Mouse (Mus musculus) CH12.LX (cell line): ENCODE data around the gene Tada2a.

Experiments
- CTCF ChIP-seq, 2 experiments: IDR thresholded peaks in 1 of 2; conservative IDR thresholded peaks in 1 of 2; 2 replicates each; pipeline ENCODE4 v1.5.1; 2011 to 2012; ENCODE audit warnings: low read depth in 2 of 2, low read length in 2 of 2, improper control_type of control experiment in 1 of 2, inconsistent platforms in 1 of 2, mild to moderate bottlenecking in 1 of 2, moderate library complexity in 1 of 2
- EP300 ChIP-seq: IDR thresholded peaks from 2 replicates; pipeline ENCODE4 v1.6.1; 2011; ENCODE audit warnings: low read length, improper control_type of control experiment
- MAX ChIP-seq: IDR thresholded peaks from 2 replicates; pipeline ENCODE4 v1.6.1; 2011; ENCODE audit warnings: low read length, improper control_type of control experiment
- MXI1 ChIP-seq: IDR thresholded peaks from 2 replicates; pipeline ENCODE4 v1.6.1; 2011; ENCODE audit warnings: mild to moderate bottlenecking, low read depth, low read length, improper control_type of control experiment
- POLR2A ChIP-seq: IDR thresholded peaks from 2 replicates; pipeline ENCODE4 v1.6.1; 2011; ENCODE audit warnings: low read depth, mild to moderate bottlenecking, improper control_type of control experiment, low read length
- TCF12 ChIP-seq: IDR thresholded peaks from 2 replicates; pipeline ENCODE4 v1.6.1; 2014; ENCODE audit warnings: low read depth, mild to moderate bottlenecking, inconsistent platforms, low read length, improper control_type of control experiment
- USF1 ChIP-seq: IDR thresholded peaks from 2 replicates; pipeline ENCODE4 v1.6.1; 2014; ENCODE audit warnings: low read depth, mild to moderate bottlenecking, inconsistent platforms, low read length, improper control_type of control experiment

DNA sequence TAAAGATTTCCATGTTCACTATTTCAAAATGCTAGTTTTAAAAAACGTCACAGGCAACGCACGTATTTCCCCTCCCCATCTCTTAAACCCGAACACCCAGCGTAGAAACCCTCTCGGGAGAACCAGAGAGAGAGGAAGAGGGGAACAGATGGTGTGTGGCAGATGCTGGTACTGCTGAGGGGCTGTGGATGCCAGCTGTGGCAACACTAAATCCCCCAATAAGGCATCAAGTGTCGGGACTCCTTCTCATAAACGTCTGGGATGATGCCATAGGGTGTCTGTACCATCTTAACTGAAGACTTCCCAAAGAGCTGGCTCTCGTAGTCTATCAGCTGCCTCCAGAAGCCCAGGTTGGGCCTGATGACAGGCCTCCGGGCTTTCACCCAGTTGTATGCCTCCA, 81.0 kb downstream of the Tada2a start:
- TF ChIP-seq CTCF (conservative IDR thresholded peaks at IDR 0.05 in 1 of 2, IDR thresholded peaks at IDR 0.05 in 1 of 2; ENCODE audit: low read depth in 2 of 2, low read length in 2 of 2) = no peak
- TF ChIP-seq USF1 = no peak
- TF ChIP-seq MAX = no peak
- TF ChIP-seq TCF12 = no peak
- TF ChIP-seq MXI1 = no peak
- no peak for TF ChIP-seq EP300
- TF ChIP-seq POLR2A = no peak
